Mouse (Mus musculus) gastrocnemius, adult 8-10 months (tissue): ENCODE data around the gene Slc2a6. TPM values are rescaled to one million over a fixed set of nuclear protein-coding genes. Genes with fewer than 3 reads are reported as not detected.

Experiments
- DNase-seq, 2 experiments: peaks; one replicate each; pipeline ENCODE4 v3.0.0; 2022; ENCODE audit warnings: low spot score in 2 of 2
- total RNA-seq, 4 experiments: library from RNA; stranded (reverse); gene quantifications; 2 replicates each; pipeline ENCODE4 v1.2.4; 2022

Gene Slc2a6
- under 1 TPM in 1 of 4 experiments, not detected in 3; 0.15 TPM for total RNA-seq

- peak; percentile 57 to 76 for DNase-seq
Measured at GRCm38 (mm10) chr2:27027618-27028436, at the start of gene Slc2a6. Gene Slc2a6 (minus strand): TSS chr2:27027998.

GRCm38 (mm10) chr2:27075485-27075884 is 47.7 kb upstream of the Slc2a6 start:
- DNase-seq: no peak

DNA sequence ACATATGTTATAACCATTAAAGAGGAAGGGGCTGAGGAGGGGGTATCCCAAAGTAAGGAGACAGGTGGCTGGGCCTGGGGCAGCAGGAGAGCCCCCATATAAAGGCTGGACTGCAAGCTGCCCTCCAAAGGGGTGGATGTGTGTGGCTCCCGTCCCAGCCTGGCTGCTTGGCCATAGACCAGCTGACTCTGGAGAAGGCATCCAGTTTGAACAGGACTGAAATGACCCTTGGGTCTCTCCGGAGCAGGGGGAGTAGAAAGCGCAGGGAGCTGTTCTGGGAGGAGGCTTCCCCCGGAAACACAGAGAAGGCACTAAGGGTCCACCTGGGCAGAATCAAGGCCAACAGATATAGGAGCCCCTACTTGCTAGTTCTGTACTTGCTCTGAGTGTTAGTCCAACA is 47.0 kb upstream of the Slc2a6 start:
- DNase-seq: no peak

GRCm38 (mm10) chr2:27073407-27073806 is 45.6 kb upstream of the Slc2a6 start:
- no peak for DNase-seq

- DNase-seq: no peak
Measured at GRCm38 (mm10) chr2:27071978-27072377, 44.2 kb upstream of the Slc2a6 start, which contains the start of gene Mymk. Gene Mymk (minus strand): TSS chr2:27072179.

DNA sequence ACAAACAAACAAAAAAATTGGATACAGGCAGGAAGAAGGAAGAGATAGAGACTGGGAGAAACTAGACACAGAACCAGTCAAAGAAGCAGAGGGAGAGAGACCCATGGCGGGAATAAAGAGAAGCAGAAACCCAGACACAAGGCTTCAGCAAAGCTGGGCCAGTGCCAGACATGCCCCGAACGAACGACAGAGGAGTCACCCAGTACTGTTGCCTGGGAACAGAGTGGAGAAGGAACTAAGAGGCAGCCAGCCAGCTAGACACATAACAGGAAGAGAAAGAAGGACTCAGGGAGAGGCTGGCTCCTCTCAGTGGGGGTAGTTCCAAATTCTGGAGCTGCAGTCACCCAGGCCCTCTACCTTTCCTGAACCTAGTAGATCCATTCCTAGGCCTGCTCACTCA is 43.3 kb upstream of the Slc2a6 start:
- no peak for DNase-seq

GRCm38 (mm10) chr2:27070247-27070813 is 42.5 kb upstream of the Slc2a6 start:
- no peak for DNase-seq

GRCm38 (mm10) chr2:27069646-27070045 is 41.8 kb upstream of the Slc2a6 start:
- DNase-seq: no peak

- DNase-seq: no peak
Measured at GRCm38 (mm10) chr2:27067996-27068395, 40.2 kb upstream of the Slc2a6 start.

DNA sequence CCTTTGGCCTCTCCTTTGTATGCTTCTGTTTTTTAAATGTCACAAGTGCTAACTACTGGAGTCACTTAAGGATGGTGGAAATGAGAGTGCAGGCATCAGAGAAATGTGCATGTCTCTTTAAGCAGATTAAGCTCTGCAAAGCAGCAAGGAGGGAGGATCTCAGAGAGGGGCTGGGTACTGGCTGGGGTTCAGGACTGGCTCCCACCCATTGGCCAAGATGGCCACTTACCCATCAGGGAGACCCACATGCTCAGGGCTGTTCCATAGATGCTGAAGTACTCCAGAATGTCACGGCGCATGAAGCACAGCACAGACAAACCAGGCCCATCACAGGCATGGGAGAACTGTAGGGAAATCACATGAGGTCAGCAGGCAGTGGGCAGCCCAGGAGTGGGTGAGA is 39.3 kb upstream of the Slc2a6 start:
- DNase-seq: no peak

- no peak for DNase-seq
Measured at GRCm38 (mm10) chr2:27059187-27059586, 31.4 kb upstream of the Slc2a6 start.

- DNase-seq: no peak
Measured at GRCm38 (mm10) chr2:27058751-27059150, 31.0 kb upstream of the Slc2a6 start.

DNA sequence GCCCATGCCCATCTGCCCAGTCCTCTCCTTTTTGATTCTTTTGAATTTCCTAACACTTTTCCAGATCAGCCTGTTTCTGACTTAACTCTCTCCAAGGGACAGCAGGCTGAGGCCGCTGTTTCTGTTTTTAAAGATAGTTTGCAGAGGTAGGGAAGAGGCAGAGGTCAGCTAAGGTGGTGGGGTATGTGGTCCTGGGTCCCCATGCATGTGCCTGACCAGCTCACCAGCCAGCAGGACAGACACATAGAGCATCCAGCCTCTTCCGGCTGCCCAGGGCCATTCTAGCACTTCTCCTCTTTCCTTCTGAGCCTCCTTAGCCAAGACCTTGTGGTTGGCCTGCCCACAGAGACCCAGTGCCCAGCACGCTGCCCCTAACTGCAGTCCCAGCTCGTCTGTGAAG is 30.5 kb upstream of the Slc2a6 start:
- DNase-seq: no peak

DNA sequence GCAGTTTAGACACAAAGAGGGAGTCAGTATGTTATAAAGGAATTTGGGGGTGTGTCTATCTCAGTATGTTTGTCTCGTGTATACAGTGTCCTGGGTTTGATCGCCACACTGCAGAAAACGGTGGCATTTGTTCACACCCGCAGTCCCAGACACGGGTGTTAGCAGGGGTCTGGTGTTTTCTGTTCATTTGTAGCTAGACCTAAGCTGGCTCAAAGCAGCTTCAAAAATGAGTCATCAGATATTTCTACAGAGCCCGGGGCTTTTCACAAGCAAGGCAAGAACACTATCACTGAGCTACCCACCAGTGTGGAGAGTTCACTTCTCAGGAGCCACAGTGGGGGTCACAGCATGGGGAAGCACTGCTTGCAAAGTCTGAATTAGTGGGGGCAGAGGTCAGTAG is 21.6 kb upstream of the Slc2a6 start:
- no peak for DNase-seq

GRCm38 (mm10) chr2:27045979-27046770 is 18.4 kb upstream of the Slc2a6 start:
- peak; percentile 46 to 60 for DNase-seq

DNA sequence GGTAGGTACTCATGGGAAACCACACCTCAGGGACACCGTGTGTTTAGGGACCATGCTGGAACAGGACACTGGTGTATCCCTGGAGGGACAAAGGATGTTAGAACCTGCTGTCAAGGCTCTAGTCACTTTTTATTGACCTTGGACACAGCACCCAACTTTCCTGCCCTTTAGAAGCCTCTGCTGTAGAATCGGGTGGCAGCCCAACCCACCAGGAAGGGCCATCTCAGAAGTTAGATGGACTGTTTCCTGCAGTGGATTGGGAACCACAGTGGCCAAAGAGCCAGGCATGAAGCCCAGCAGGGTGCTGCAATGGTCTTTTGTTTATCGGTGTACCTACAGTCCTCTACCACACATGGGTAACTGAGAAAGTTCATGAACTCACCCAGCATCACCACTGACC is 16.8 kb upstream of the Slc2a6 start:
- no peak for DNase-seq

GRCm38 (mm10) chr2:27044166-27044565 is 16.4 kb upstream of the Slc2a6 start:
- DNase-seq: peak in 1 of 2 experiments; percentile 42

DNA sequence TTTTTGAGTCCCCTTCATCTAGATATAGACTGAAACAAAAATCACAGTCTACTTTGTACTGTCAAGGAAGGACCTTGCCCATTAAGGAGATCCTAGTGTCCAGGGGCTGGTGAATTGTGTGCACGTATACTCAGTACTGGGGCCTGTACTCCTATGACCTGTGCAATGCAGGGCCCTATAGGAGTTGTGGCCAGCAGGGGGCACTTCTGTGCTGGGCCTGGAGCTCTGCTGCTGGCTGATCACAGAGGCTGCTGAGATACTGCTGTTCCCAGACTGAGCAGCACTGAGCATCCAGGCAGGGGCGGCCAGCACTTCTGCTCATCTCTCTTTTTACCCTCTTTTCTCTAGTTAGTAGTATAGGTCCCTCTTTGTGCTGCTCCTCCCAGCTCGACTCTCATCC is 15.7 kb upstream of the Slc2a6 start:
- DNase-seq: peak; percentile 73 to 79

- DNase-seq: no peak
Measured at GRCm38 (mm10) chr2:27042131-27042844, 14.5 kb upstream of the Slc2a6 start.

- no peak for DNase-seq
Measured at GRCm38 (mm10) chr2:27039286-27039685, 11.5 kb upstream of the Slc2a6 start.

GRCm38 (mm10) chr2:27038596-27038995 is 10.8 kb upstream of the Slc2a6 start:
- DNase-seq: no peak
